Mouse (Mus musculus) left cerebral cortex, postnatal 36 days (tissue): ENCODE data around the gene Col4a4. TPM values are rescaled to one million over a fixed set of nuclear protein-coding genes. Genes with fewer than 3 reads are reported as not detected.
A peak's percentile ranks its signal among the peaks of the same experiment; 100 is the strongest.

Experiments
- DNase-seq, 2 experiments: peaks; one replicate each; pipeline ENCODE4 v3.0.0; 2021 to 2022; ENCODE audit warnings: low spot score in 2 of 2, mixed read lengths in 1 of 2
- intact Hi-C: fragments of 180-260 bp; cut with DNase I; formaldehyde crosslinking; loops from one replicate; pipeline ENCODE4 v1.15.1; 2025
- total RNA-seq, 2 experiments: library from RNA; stranded (reverse); gene quantifications; 2 replicates each; pipeline ENCODE4 v1.2.3; 2021

The Col4a4 gene
- total RNA-seq = 1 to 10 TPM; 1.2 to 2.4 TPM

GRCm38 (mm10) chr1:82586713-82587399 lies at the start of gene Col4a4, which contains the start of gene Col4a3:
Col4a4 (minus strand) TSS chr1:82586849.
Col4a3 (plus strand) TSS chr1:82586921.
- DNase-seq = no peak
- intact Hi-C loops = no loop called here

- no peak for DNase-seq
- intact Hi-C loops = no loop called here
Observed at GRCm38 (mm10) chr1:82636321-82636720, 49.7 kb upstream of the Col4a4 start.

- no peak for DNase-seq
- intact Hi-C loops = no loop called here
Observed at GRCm38 (mm10) chr1:82635254-82635620, 48.6 kb upstream of the Col4a4 start.

- intact Hi-C loops = no loop called here
Observed at GRCm38 (mm10) chr1:82634545-82635253, 48.0 kb upstream of the Col4a4 start.

GRCm38 (mm10) chr1:82631169-82631792 lies 44.6 kb upstream of the Col4a4 start:
- intact Hi-C loops = no loop called here
- DNase-seq = no peak

More at GRCm38 (mm10) chr1:82634545-82635253, 48.0 kb upstream of the Col4a4 start:
- peak; percentile 14 to 18 for DNase-seq

- DNase-seq = no peak
- intact Hi-C loops = no loop called here
Observed at GRCm38 (mm10) chr1:82629495-82629894, 42.8 kb upstream of the Col4a4 start.

- no peak for DNase-seq
- intact Hi-C loops = no loop called here
Observed at GRCm38 (mm10) chr1:82627652-82628051, 41.0 kb upstream of the Col4a4 start.

GRCm38 (mm10) chr1:82625474-82625873 lies 38.8 kb upstream of the Col4a4 start:
- intact Hi-C loops = no loop called here
- DNase-seq = no peak

- intact Hi-C loops = no loop called here
Observed at GRCm38 (mm10) chr1:82624934-82625333, 38.3 kb upstream of the Col4a4 start.

GRCm38 (mm10) chr1:82619981-82620380 lies 33.3 kb upstream of the Col4a4 start:
- intact Hi-C loops = no loop called here
- DNase-seq = no peak

More at GRCm38 (mm10) chr1:82624934-82625333, 38.3 kb upstream of the Col4a4 start:
- no peak for DNase-seq

- no peak for DNase-seq
- intact Hi-C loops = no loop called here
Observed at GRCm38 (mm10) chr1:82618592-82618991, 31.9 kb upstream of the Col4a4 start.

GRCm38 (mm10) chr1:82618001-82618400 lies 31.4 kb upstream of the Col4a4 start:
- DNase-seq = no peak
- intact Hi-C loops = no loop called here

- intact Hi-C loops = no loop called here
Observed at GRCm38 (mm10) chr1:82612061-82612660, 25.5 kb upstream of the Col4a4 start.

GRCm38 (mm10) chr1:82608646-82609262 lies 22.1 kb upstream of the Col4a4 start:
- intact Hi-C loops = no loop called here
- no peak for DNase-seq

More at GRCm38 (mm10) chr1:82612061-82612660, 25.5 kb upstream of the Col4a4 start:
- no peak for DNase-seq

GRCm38 (mm10) chr1:82605856-82606255 lies 19.2 kb upstream of the Col4a4 start:
- no peak for DNase-seq
- intact Hi-C loops = no loop called here

- intact Hi-C loops = no loop called here
- DNase-seq = no peak
Observed at GRCm38 (mm10) chr1:82605347-82605746, 18.7 kb upstream of the Col4a4 start.

GRCm38 (mm10) chr1:82603198-82603950 lies 16.7 kb upstream of the Col4a4 start:
- intact Hi-C loops = no loop called here
- no peak for DNase-seq

GRCm38 (mm10) chr1:82596864-82597596 lies 10.4 kb upstream of the Col4a4 start:
- intact Hi-C loops = no loop called here

More at GRCm38 (mm10) chr1:82596864-82597596, 10.4 kb upstream of the Col4a4 start:
- DNase-seq = no peak
